Mouse (Mus musculus): Measurements from ENCODE around the gene Slc12a8.

Gene Slc12a8

DNA sequence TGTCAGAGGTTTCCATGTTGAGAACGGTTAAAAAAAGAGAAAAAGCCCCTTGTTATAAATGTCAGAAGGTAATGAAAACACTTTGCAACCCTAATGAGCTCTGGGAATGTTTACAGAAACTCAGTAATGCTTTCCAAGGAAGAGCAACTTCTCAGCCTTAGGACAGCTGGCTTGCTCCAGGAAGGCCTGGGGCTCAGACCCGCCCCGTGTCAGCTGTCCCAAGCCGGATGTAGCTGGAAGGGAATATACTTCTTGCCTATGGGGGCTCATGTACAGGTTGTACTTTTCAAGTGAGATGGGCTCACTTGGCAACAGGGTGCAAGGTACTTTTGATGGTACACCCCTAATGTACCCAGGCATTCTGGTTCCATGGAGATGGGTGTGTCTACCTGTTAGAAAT is 28.4 kb downstream of the Slc12a8 start:
- no peak for DNase-seq

DNA sequence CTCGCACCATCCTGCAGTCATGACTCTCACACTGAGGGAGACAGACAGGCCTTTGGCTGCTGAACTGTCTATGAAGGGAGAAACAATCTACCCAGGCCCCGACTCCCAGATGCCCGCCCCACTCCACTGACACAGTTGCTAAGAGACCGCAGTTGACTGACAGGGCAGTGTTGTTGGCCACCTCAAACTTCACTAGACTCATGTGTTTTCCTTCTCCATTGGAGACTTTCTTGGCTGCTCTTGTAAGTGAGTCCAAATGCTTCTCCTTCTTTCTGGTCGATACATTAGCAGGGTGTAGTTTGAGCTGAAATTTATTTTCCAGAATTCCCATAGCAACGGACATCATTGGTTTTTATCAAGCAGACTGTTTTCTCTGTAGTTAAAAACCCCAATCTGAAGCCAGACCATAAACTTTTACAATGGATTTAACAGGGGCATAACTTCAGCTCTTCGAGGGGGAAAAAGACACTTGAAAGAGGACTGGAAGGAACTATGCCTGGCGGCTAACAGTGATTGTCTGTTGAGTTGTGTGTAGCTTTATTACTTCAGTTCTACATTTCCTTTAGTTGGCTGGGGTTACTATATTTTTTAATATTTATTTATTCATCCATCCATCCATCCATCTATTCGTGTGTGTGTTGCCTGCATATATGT is 36.7 kb downstream of the Slc12a8 start:
- no peak for DNase-seq

DNA sequence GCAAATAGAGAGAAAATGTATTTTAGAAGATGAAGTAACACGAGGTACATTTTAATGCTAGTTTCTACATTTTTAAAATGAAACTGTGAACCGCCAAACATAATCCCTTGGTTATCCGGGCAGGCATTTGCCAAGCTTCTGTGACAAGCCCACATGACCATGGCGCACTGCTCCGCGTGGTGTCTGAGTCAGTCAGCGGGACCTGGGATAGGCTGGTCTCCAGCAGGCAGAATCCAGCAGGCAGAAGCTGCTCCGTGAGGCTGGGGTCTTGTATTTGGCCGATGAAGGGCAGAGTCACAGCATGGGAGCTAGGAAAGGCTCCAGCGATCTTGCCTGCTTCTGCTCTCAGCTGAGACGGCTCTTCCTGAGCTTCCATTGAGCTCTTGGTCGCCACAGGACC is 41.0 kb downstream of the Slc12a8 start:
- DNase-seq, result no peak

DNA sequence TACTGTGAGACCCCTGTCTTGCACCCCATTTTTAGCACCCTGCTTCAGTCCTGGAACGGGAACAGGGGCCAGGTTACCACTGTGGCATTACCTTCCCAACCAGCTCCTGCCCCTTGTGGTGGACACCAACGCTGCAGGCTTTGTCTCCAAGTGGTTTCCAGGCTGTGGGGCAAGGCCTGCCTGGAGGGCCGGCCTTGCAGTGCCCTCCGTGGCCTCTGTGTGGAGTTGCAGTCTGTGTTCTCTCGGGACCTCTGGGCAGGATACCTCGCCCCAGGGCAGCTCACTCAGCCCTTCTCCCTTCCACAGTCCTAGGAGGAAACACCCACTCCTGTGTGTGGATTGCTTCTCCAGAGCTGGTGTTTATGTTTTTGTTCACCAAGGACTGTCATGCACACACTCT is 43.2 kb downstream of the Slc12a8 start:
- DNase-seq, result peak; percentile 89 to 90

- DNase-seq, result no peak
Observed at GRCm38 (mm10) chr16:33561308-33562009, 44.3 kb downstream of the Slc12a8 start.

DNA sequence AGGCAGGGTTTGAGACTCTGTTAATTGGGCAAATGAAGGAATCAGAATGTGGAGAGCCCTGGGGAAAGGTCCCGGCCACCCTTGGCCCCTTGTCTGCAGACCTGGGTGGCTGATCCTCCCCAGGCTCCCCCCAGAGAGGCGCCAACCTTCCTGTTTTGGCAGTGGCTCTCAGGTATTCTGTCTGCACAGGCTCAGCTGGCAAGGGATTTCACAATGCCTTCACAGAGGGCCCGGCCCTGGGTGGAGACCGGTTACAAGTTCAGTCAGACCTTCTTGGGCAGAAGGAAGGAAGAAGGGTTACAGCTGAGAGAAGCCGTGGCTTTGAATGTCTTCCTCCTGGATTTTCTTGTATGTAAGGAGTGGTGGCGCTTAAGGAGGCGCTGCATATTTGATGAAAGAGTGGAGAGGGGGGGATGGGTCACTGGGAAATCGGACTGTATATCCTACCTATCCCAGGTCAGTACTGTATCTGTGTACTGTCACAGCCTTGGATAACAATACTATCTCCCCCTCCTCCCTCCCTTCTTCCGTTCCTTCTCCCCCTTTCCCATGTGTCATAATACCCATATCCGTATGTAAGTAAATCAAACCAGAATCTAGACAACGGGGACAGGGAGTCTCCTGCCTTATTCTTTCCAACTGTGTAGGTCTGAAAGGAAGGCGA is 45.9 kb downstream of the Slc12a8 start:
- peak; percentile 58 to 82 for DNase-seq

- DNase-seq, result peak in 1 of 2 experiments; percentile 34
Observed at GRCm38 (mm10) chr16:33563538-33564013, 46.4 kb downstream of the Slc12a8 start.

DNA sequence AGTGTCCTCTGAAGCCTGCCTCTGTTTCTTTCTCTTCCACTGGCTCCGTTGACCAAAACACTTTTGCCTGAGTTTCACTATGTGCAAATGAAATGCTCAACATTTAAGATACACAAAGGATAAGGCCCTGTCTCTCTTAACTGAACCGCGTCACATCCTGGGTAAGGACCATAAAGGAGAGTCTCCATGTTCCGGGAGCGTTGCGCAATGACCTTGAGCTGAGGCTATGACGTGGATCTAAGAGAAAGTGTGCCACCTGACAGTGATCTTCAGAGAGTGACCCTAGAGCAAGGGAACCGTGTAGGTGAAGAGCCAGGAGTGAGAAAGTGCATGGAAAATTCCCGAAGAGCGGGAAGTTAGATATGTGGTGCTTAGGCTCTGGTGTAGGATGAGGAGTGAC is 49.3 kb downstream of the Slc12a8 start:
- DNase-seq, result no peak

GRCm38 (mm10) chr16:33567736-33568135 is 50.6 kb downstream of the Slc12a8 start:
- DNase-seq, result peak; percentile 43 to 50

GRCm38 (mm10) chr16:33568269-33569016 is 51.3 kb downstream of the Slc12a8 start:
- DNase-seq, result no peak

DNA sequence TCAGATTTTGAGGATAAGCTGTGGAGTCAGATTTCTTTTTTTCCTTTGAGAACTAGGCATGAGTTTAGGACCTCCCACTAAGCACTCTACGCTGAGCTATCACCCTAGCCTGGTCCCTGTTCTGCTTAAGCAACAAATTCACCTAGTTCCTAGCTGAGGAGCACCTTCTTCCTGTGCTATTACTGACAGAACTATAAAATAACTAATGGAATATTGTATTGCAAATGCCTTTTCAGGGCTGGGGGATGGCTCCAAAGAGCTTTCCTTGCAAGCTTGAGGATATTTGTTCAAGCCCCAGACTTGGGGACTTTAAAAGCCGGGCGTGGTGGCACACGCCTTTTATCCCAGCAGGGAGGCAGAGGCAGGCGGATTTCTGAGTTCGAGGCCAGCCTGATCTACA is 55.5 kb downstream of the Slc12a8 start:
- DNase-seq, result no peak

- DNase-seq, result no peak
Observed at GRCm38 (mm10) chr16:33573703-33574102, 56.6 kb downstream of the Slc12a8 start.

DNA sequence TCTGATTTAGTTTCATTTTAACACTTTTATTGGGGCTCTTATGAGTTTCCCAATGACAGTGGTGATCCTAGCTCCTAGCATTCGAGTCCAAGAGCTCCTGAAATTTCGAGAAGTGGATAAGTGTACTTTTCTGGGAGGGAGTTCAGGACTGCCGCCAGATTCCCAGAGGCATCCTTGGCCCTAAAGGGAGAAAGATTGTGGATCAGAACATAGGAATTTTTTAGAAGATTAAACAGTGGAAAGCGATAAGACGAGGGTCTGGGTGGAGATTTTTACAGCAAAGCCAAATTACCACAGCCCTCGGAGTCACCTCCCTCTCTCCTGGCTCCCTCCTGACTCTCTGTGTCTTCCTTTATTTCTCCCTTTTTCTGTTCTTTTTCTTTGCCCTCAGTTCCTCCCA is 58.6 kb downstream of the Slc12a8 start:
- DNase-seq, result no peak

DNA sequence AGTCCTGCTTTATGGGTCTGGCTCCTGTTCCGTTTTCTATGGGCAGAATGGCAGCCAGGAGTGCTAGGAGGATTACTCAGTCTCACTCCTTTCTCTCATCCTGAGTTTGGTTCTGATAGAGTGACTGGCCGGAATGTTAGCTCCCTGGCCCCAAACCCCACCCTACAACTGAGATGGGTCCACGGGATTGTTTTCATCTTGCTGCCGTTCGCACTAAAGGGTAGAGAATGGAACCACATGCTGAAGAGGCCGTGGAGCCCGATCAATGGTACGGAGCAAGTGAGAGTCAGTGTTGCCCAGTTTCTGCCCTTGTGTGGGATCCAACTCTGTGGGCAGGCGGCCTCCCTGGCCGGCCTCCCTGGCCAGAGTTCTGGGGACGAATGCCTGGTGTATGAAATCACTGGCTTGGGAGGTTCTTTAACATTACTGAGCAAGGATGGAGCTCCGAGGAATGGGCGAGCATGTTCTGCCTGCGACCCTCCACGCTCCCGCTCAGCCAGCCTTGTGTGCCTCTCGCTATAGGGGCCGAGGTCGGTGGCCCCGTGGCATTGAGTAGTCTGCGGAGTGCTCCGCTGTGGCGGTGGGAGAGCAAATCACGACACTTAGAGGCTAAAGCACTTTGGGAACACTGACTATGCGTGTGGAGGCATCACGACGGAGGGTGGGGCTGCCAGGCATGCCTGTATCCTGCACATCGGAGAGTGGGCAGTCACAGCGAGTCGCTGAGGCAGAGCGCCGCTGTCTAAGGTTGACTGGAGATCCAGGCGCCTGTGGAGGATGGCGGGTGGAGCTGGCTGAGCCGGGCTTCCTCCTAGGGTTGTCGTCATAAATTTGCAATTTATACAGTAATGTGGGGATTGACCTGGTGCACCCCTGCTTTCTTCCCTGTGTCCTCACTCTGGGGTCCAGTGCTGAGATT is 59.4 kb downstream of the Slc12a8 start:
- DNase-seq, result peak in 1 of 2 experiments; percentile 48

DNA sequence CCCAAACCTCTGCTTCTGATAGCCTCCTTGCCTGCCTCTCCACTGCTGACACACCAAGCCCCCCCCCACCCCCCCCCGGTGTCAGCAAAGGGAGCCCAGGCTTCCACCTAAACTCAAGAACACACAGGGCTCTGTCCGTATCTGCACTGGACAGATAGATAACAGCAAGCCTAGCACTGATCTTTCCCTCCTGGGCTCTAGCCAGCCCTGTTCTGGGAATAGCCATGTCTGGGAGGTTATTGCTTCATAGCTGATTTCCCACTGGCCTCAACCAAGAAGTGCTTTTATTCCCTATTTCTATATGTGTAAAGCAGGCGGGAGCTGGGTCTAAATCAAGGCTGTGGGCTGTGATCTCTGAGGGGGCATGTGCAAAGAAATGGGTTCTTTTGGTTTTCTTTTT is 61.3 kb downstream of the Slc12a8 start:
- DNase-seq, result no peak

DNA sequence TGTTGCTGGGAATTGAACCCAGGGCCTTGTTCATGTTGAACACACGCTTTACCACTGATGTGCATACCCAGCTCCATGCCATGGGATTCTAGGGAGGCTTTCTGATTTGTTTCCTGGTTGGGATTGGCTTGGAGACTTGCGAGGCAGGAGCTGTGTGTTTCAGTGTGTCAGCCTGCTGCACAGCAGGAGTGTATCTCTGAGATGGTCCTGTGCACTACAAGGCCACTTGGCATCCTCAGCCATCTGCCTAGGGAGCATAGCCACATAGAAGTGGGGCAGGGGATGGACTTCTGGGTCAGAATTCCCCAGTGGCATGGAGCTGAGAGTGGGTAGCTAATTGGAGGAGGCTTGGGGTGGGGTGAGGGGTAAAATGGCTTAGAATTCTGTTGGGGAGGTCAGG is 63.2 kb downstream of the Slc12a8 start:
- DNase-seq, result no peak

DNA sequence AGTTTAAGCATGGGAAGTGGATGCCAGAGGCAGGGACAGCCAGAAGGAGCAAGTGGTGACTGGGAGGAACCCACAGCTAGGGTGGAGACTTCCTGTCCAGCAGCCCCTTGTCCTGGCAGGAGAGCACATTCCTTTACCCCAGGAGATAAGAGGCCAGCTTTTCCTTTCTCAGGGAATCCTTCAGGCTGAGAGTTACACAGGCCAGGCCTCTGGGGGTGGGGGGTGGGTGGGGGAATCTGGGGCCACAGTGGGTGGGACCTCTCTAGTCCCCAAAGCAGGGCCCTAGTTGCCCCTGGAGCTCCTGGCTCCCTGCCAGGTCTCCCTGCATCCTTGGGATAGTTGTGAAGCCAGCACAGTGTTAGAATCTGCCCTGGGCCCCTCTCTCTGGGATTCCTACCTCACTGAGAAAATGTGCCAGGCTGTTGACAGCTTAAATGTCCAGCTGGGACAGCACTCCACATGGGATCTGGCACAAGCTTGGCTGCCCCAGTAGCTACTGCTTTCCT is 63.7 kb downstream of the Slc12a8 start:
- peak; percentile 59 to 82 for DNase-seq

GRCm38 (mm10) chr16:33581661-33582099 is 64.6 kb downstream of the Slc12a8 start:
- peak; percentile 65 to 84 for DNase-seq

DNA sequence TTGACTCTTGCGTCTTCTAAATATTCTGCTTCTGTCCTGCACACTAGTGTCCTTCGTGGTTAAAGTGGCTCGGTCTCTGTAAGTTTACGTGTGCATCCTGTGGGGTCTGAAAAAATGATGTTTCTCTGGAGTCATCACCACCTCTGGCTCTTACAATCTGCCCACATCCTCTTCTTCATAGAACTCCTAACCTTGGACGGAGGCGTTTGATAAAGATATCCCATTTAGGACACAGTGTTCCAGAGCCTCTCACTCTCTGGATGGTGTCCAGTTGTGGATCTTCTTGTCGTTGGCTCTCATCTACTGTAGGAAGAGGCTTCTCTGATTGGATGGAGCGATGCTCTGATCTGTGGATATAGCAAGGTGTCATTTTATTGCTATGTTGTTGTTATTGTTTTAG is 65.4 kb downstream of the Slc12a8 start:
- no peak for DNase-seq

- no peak for DNase-seq
Observed at GRCm38 (mm10) chr16:33583333-33583732, 66.2 kb downstream of the Slc12a8 start.

GRCm38 (mm10) chr16:33583881-33584454 is 66.8 kb downstream of the Slc12a8 start:
- peak; percentile 71 to 87 for DNase-seq

Measured in kidney, postnatal 25 days (tissue).